In genomic region chr9:21977972-21978371, GRCm38 (mm10) we compare ENCODE assay signal across 9 mouse cellular contexts. TPM values are rescaled to one million over a fixed set of nuclear protein-coding genes. Genes with fewer than 3 reads are reported as not detected.
DNase-seq lines count a peak whose midpoint lies in the region; ATAC-seq lines count a peak whose summit lies in the region.
"Had no signal": no experiment of that assay in that cellular context is flagged by ENCODE, and none has a peak within 500 bp of the region (broad histone marks: within the 10 kb centered on the region; RNA-seq: fewer than 3 reads in every experiment).

No protein-coding gene starts in this region.

- ATAC-seq in hindbrain, embryonic 11.5 days (ENCODE audit: low FRiP score), result no peak
- ATAC-seq in hindbrain, embryonic 16.5 days, result no peak
- ATAC-seq in limb, embryonic 11.5 days (ENCODE audit: insufficient number of reproducible peaks, low FRiP score, low TSS enrichment, low read depth), result no peak

- H3K9ac ChIP-seq in hindbrain, embryonic 11.5 days (ENCODE audit: low read depth, low read length), result no peak overlapping the region
- no peak overlapping the region for H3K9ac ChIP-seq in hindbrain, embryonic 16.5 days (ENCODE audit: low read depth, low read length)
- H3K9ac ChIP-seq in limb, embryonic 11.5 days (ENCODE audit: low read length), result no peak overlapping the region
- H3K9ac ChIP-seq: limb, embryonic 12.5 days had no signal

- H3K4me2 ChIP-seq in hindbrain, embryonic 11.5 days (replicated peaks; ENCODE audit: low read depth, low read length), result no peak overlapping the region
- H3K4me2 ChIP-seq in hindbrain, embryonic 16.5 days (ENCODE audit: low read length), result no peak overlapping the region
- H3K4me2 ChIP-seq in limb, embryonic 11.5 days (ENCODE audit: low read depth, severe bottlenecking), result no peak overlapping the region
- H3K4me2 ChIP-seq: limb, embryonic 12.5 days had no signal

- no peak overlapping the region for H3K27ac ChIP-seq in hindbrain, embryonic 11.5 days (ENCODE audit: low read depth, low read length)
- H3K27ac ChIP-seq in hindbrain, embryonic 16.5 days (ENCODE audit: low read depth, low read length), result no peak overlapping the region
- H3K27ac ChIP-seq in limb, embryonic 11.5 days (replicated peaks; ENCODE audit: low read depth, low read length), result no peak overlapping the region
- H3K27ac ChIP-seq: limb, embryonic 12.5 days had no signal

- WGBS in hindbrain, embryonic 11.5 days, result 17% methylated on average over 2 of the region's 2 CpGs
- WGBS in hindbrain, embryonic 16.5 days, result 23% methylated on average over 2 of the region's 2 CpGs
- 37% methylated on average over 2 of the region's 2 CpGs for WGBS in limb, embryonic 11.5 days

- no peaks in the 10 kb centered on the region for H3K9me3 ChIP-seq in hindbrain, embryonic 11.5 days (ENCODE audit: control insufficient read depth, low read length)
- H3K9me3 ChIP-seq in hindbrain, embryonic 16.5 days (ENCODE audit: control insufficient read depth, low read length), result no peaks in the 10 kb centered on the region
- H3K9me3 ChIP-seq in limb, embryonic 11.5 days (ENCODE audit: control insufficient read depth, low read length), result no peaks in the 10 kb centered on the region
- H3K9me3 ChIP-seq: limb, embryonic 12.5 days had no signal

- H3K4me1 ChIP-seq in hindbrain, embryonic 11.5 days (replicated peaks; ENCODE audit: control insufficient read depth, insufficient read depth, low read length), result no peaks in the 10 kb centered on the region
- H3K4me1 ChIP-seq in hindbrain, embryonic 16.5 days (ENCODE audit: control insufficient read depth, insufficient read depth, low read depth, low read length), result no peaks in the 10 kb centered on the region
- no peaks in the 10 kb centered on the region for H3K4me1 ChIP-seq in limb, embryonic 11.5 days (ENCODE audit: control insufficient read depth, insufficient read depth, low read length)
- H3K4me1 ChIP-seq: limb, embryonic 12.5 days had no signal

- H3K4me3 ChIP-seq in hindbrain, embryonic 11.5 days (ENCODE audit: low read depth, low read length), result no peak overlapping the region
- no peak overlapping the region for H3K4me3 ChIP-seq in hindbrain, embryonic 16.5 days (ENCODE audit: low read length)
- H3K4me3 ChIP-seq in limb, embryonic 11.5 days (ENCODE audit: low read depth, low read length), result no peak overlapping the region
- H3K4me3 ChIP-seq: limb, embryonic 12.5 days had no signal

- no peaks in the 10 kb centered on the region for H3K36me3 ChIP-seq in hindbrain, embryonic 11.5 days (ENCODE audit: control insufficient read depth, insufficient read depth, low read length)
- H3K36me3 ChIP-seq in hindbrain, embryonic 16.5 days (ENCODE audit: control insufficient read depth, insufficient read depth, low read length), result no peaks in the 10 kb centered on the region
- no peaks in the 10 kb centered on the region for H3K36me3 ChIP-seq in limb, embryonic 11.5 days (ENCODE audit: control insufficient read depth, insufficient read depth, low read length)
- H3K36me3 ChIP-seq: limb, embryonic 12.5 days had no signal

- H3K27me3 ChIP-seq in hindbrain, embryonic 11.5 days (ENCODE audit: control insufficient read depth, insufficient read depth, low read length), result no peaks in the 10 kb centered on the region
- no peaks in the 10 kb centered on the region for H3K27me3 ChIP-seq in hindbrain, embryonic 16.5 days (replicated peaks; ENCODE audit: control insufficient read depth, insufficient read depth, low read length)
- no peaks in the 10 kb centered on the region for H3K27me3 ChIP-seq in limb, embryonic 11.5 days (ENCODE audit: control insufficient read depth, insufficient read depth, low read length)

- DNase-seq in hindbrain, embryonic 11.5 days (ENCODE audit: low spot score), result peak; percentile 42
- DNase-seq in A20 (ENCODE audit: low read depth, low spot score), result peak; percentile 52
- DNase-seq in T-cell, adult 2 months (ENCODE audit: low spot score), result peak; percentile 40
- DNase-seq in limb, embryonic 11.5 days (ENCODE audit: low spot score), result peak; percentile 43
- DNase-seq in layer of hippocampus, adult 11-12 months (ENCODE audit: low spot score), result no peak
- DNase-seq in gastrocnemius, postnatal 25 days, result no peak
- no peak for DNase-seq in right cerebral cortex, postnatal 36 days (ENCODE audit: low spot score in 2 of 2)

RNA-seq across cellular contexts. Expression of gene Rgl3, which starts 11.3 kb away (rescaled TPM):
- 2.0 and 2.1 TPM in 2 replicates for polyA plus RNA-seq in hindbrain, embryonic 11.5 days (2014; fragmentation: Nextera tagmentation; extraction: Ambion mirVana)
- polyA plus RNA-seq in hindbrain, embryonic 16.5 days (2015; fragmentation: Nextera tagmentation; extraction: Ambion mirVana), result 2.0 and 2.1 TPM in 2 replicates
- 1.6 and 2.5 TPM in 2 replicates for polyA plus RNA-seq in limb, embryonic 11.5 days (2014; fragmentation: Nextera tagmentation; extraction: Ambion mirVana)
- total RNA-seq in gastrocnemius, postnatal 25 days (2021), result under 1 TPM; 0.33 to 0.83 TPM

RNA-seq across cellular contexts. Expression of gene Epor, which starts 14.7 kb away (rescaled TPM):
- 4.2 and 5.2 TPM in 2 replicates for polyA plus RNA-seq in hindbrain, embryonic 11.5 days (2014; fragmentation: Nextera tagmentation; extraction: Ambion mirVana)
- polyA plus RNA-seq in hindbrain, embryonic 16.5 days (2015; fragmentation: Nextera tagmentation; extraction: Ambion mirVana), result 1.2 and 1.4 TPM in 2 replicates
- polyA plus RNA-seq in limb, embryonic 11.5 days (2014; fragmentation: Nextera tagmentation; extraction: Ambion mirVana), result 4.9 and 5.8 TPM in 2 replicates
- total RNA-seq in gastrocnemius, postnatal 25 days (2021), result under 1 TPM; 0.20 to 0.59 TPM

RNA-seq across cellular contexts. Expression of gene Swsap1, which starts 22.4 kb away (rescaled TPM):
- polyA plus RNA-seq in hindbrain, embryonic 11.5 days (2014; fragmentation: Nextera tagmentation; extraction: Ambion mirVana), result 14.6 and 20.4 TPM in 2 replicates
- polyA plus RNA-seq in hindbrain, embryonic 16.5 days (2015; fragmentation: Nextera tagmentation; extraction: Ambion mirVana), result 8.1 and 8.7 TPM in 2 replicates
- 17.4 and 20.0 TPM in 2 replicates for polyA plus RNA-seq in limb, embryonic 11.5 days (2014; fragmentation: Nextera tagmentation; extraction: Ambion mirVana)
- 1 to 10 TPM; 1.6 to 2.7 TPM for total RNA-seq in gastrocnemius, postnatal 25 days (2021)

RNA-seq across cellular contexts. Expression of gene Ccdc151, which starts 24.5 kb away (rescaled TPM):
- 5.5 and 5.7 TPM in 2 replicates for polyA plus RNA-seq in hindbrain, embryonic 11.5 days (2014; fragmentation: Nextera tagmentation; extraction: Ambion mirVana)
- 5.9 and 6.4 TPM in 2 replicates for polyA plus RNA-seq in hindbrain, embryonic 16.5 days (2015; fragmentation: Nextera tagmentation; extraction: Ambion mirVana)
- polyA plus RNA-seq in limb, embryonic 11.5 days (2014; fragmentation: Nextera tagmentation; extraction: Ambion mirVana), result 1.8 and 2.1 TPM in 2 replicates
- total RNA-seq in gastrocnemius, postnatal 25 days (2021), result not detected

RNA-seq across cellular contexts. Expression of gene Prkcsh, which starts 24.6 kb away (rescaled TPM):
- 84.6 TPM in 2 replicates for polyA plus RNA-seq in hindbrain, embryonic 11.5 days (2014; fragmentation: Nextera tagmentation; extraction: Ambion mirVana)
- 93.7 and 97.3 TPM in 2 replicates for polyA plus RNA-seq in hindbrain, embryonic 16.5 days (2015; fragmentation: Nextera tagmentation; extraction: Ambion mirVana)
- polyA plus RNA-seq in limb, embryonic 11.5 days (2014; fragmentation: Nextera tagmentation; extraction: Ambion mirVana), result 86.4 and 93.0 TPM in 2 replicates
- total RNA-seq in gastrocnemius, postnatal 25 days (2021), result 10 to 100 TPM; 24.1 to 35.3 TPM

Comparison
In these comparisons a context has a peak if more than half of its experiments do, and no peak if none do; other contexts are left out.
1. DNase-seq: peak in hindbrain, embryonic 11.5 days (single experiment), A20 (single experiment), T-cell, adult 2 months (single experiment) and limb, embryonic 11.5 days (single experiment); none in layer of hippocampus, adult 11-12 months (single experiment), gastrocnemius, postnatal 25 days (single experiment) and right cerebral cortex, postnatal 36 days (0 of 2).